8 mouse cellular contexts compared by ENCODE assay signal in genomic region chr7:19359892-19360641, GRCm38 (mm10). TPM values are rescaled to one million over a fixed set of nuclear protein-coding genes. Genes with fewer than 3 reads are reported as not detected.
A peak's percentile ranks its signal among the peaks of the same experiment; 100 is the strongest.
DNase-seq lines count a peak whose midpoint lies in the region; ATAC-seq and TF ChIP-seq lines count a peak whose summit lies in the region.

No protein-coding gene starts in this region.

- in situ Hi-C loops in ES-E14 (cut with MboI; ENCODE audit: low sequenced_read_pairs in 2 of 2, unreplicated experiment in 2 of 2): no loop called here

- peak overlapping the region; percentile 28 for H3K27ac ChIP-seq in ES-E14 (ENCODE audit: insufficient read depth, low read depth, low read length, poor library complexity, severe bottlenecking)
- H3K27ac ChIP-seq in forebrain, embryonic 10.5 days: peak overlapping the region; percentile 92
- peak overlapping the region; percentile 46 to 92 for H3K27ac ChIP-seq in heart, embryonic 14.5 days (replicated peaks in 1 of 2; ENCODE audit: control insufficient read depth in 1 of 2, insufficient read depth in 1 of 2, low read depth in 2 of 2, low read length in 2 of 2)
- H3K27ac ChIP-seq in kidney, postnatal 0 days: peak overlapping the region; percentile 36; the same call in 1 of the 2 replicates
- H3K27ac ChIP-seq in liver, embryonic 14.5 days: peak overlapping the region; percentile 62
- no peak overlapping the region for H3K27ac ChIP-seq in neural tube, embryonic 13.5 days (replicated peaks)
- no peak overlapping the region for H3K27ac ChIP-seq in thymus, adult 2 months (ENCODE audit: control insufficient read depth, insufficient read depth, low read length)

- TF ChIP-seq CTCF in kidney, postnatal 0 days (IDR thresholded peaks at IDR 0.05; ENCODE audit: low read depth): no peak
- no peak for TF ChIP-seq CTCF in liver, embryonic 14.5 days (IDR thresholded peaks at IDR 0.05; ENCODE audit: low read depth)
- TF ChIP-seq CTCF in thymus, adult 2 months (IDR thresholded peaks at IDR 0.05; ENCODE audit: borderline replicate concordance, control insufficient read depth, extremely low read depth, insufficient read depth, low read length, poor library complexity): no peak

- H3K36me3 ChIP-seq in ES-E14 (ENCODE audit: control insufficient read depth, insufficient read depth, low read length, poor library complexity, severe bottlenecking): peaks cover 18% of the 10 kb centered on the region
- H3K36me3 ChIP-seq in forebrain, embryonic 10.5 days (replicated peaks): peaks cover 30% of the 10 kb centered on the region
- H3K36me3 ChIP-seq in heart, embryonic 14.5 days (ENCODE audit: control insufficient read depth, insufficient read depth, low read length): peaks cover 26% of the 10 kb centered on the region
- H3K36me3 ChIP-seq in kidney, postnatal 0 days (ENCODE audit: insufficient read depth, low read length): 0 out of 2 replicates have a peak, but pooled peaks cover 2% of the 10 kb centered on the region
- peaks cover 5% of the 10 kb centered on the region; the same call in 1 of the 2 replicates for H3K36me3 ChIP-seq in liver, embryonic 14.5 days (replicated peaks; ENCODE audit: control insufficient read depth, insufficient read depth, low read depth)
- peaks cover 26% of the 10 kb centered on the region for H3K36me3 ChIP-seq in neural tube, embryonic 13.5 days
- no peaks in the 10 kb centered on the region for H3K36me3 ChIP-seq in thymus, adult 2 months (ENCODE audit: control insufficient read depth, insufficient read depth, low read length)

- TF ChIP-seq EP300 in liver, embryonic 14.5 days (IDR thresholded peaks at IDR 0.05; ENCODE audit: low read depth): no peak

- no peak for TF ChIP-seq POLR2A in thymus, adult 2 months (IDR thresholded peaks at IDR 0.05; ENCODE audit: control insufficient read depth, extremely low read depth, insufficient read depth, low read length, poor library complexity)

- peak; percentile 52 for ATAC-seq in heart, embryonic 14.5 days (ENCODE audit: insufficient number of reproducible peaks, insufficient read depth, low FRiP score, low read depth)
- peak; percentile 64 for ATAC-seq in kidney, postnatal 0 days (replicated peaks; ENCODE audit: low FRiP score, low read depth)
- ATAC-seq in liver, embryonic 14.5 days (ENCODE audit: insufficient read depth): peak; percentile 74
- peak; percentile 78 for ATAC-seq in neural tube, embryonic 13.5 days (ENCODE audit: low read depth)

- DNase-seq in ES-E14 (ENCODE audit: low read depth, low spot score): peak; percentile 93
- DNase-seq in c-Kit-positive CD71-negative TER-119-negative erythroid progenitor cells, embryonic 14.5 days (ENCODE audit: low read depth): peak; percentile 81
- peak; percentile 84 for DNase-seq in forebrain, embryonic 10.5 days (ENCODE audit: extremely low spot score, low spot score)
- DNase-seq in kidney, postnatal 0 days (ENCODE audit: low spot score): peak; percentile 91
- DNase-seq in liver, embryonic 14.5 days (ENCODE audit: low read depth in 3 of 3, low spot score in 3 of 3): peak; percentile 68 to 77 (median 74)
- peak; percentile 59 for DNase-seq in thymus, adult 2 months

- WGBS in forebrain, embryonic 10.5 days: under 1% methylated on average over 45 of the region's 45 CpGs
- under 1% methylated on average over 45 of the region's 45 CpGs for WGBS in heart, embryonic 14.5 days
- WGBS in kidney, postnatal 0 days: under 1% methylated on average over 45 of the region's 45 CpGs
- WGBS in liver, embryonic 14.5 days (ENCODE audit: insufficient replicate concordance): under 1% methylated on average over 45 of the region's 45 CpGs
- under 1% methylated on average over 45 of the region's 45 CpGs for WGBS in neural tube, embryonic 13.5 days
- WGBS in thymus, adult 2 months: 1% methylated on average over 45 of the region's 45 CpGs

- H3K27me3 ChIP-seq in forebrain, embryonic 10.5 days (ENCODE audit: poor library complexity, severe bottlenecking): peaks cover 18% of the 10 kb centered on the region
- no peaks in the 10 kb centered on the region for H3K27me3 ChIP-seq in heart, embryonic 14.5 days (ENCODE audit: control insufficient read depth, insufficient read depth, low read length)
- H3K27me3 ChIP-seq in kidney, postnatal 0 days (ENCODE audit: insufficient read depth, low read length): no peaks in the 10 kb centered on the region
- no peaks in the 10 kb centered on the region for H3K27me3 ChIP-seq in liver, embryonic 14.5 days (ENCODE audit: control insufficient read depth, insufficient read depth, low read length)
- H3K27me3 ChIP-seq in neural tube, embryonic 13.5 days: peaks cover 11% of the 10 kb centered on the region; the same call in 1 of the 2 replicates
- no peaks in the 10 kb centered on the region; the same call in 1 of the 2 replicates for H3K27me3 ChIP-seq in thymus, adult 2 months (ENCODE audit: control insufficient read depth, insufficient read depth, low read length)

- H3K4me3 ChIP-seq in ES-E14 (ENCODE audit: insufficient read depth in 1 of 2, low read depth in 1 of 2, low read length in 2 of 2, poor library complexity in 1 of 2, severe bottlenecking in 1 of 2): peak overlapping the region; percentile 80 to 95
- H3K4me3 ChIP-seq in forebrain, embryonic 10.5 days: peak overlapping the region; percentile 88
- peak overlapping the region; percentile 56 to 65 for H3K4me3 ChIP-seq in heart, embryonic 14.5 days (ENCODE audit: control insufficient read depth in 1 of 2, insufficient read depth in 1 of 2, low read depth in 1 of 2, low read length in 2 of 2)
- peak overlapping the region; percentile 74 for H3K4me3 ChIP-seq in kidney, postnatal 0 days (replicated peaks; ENCODE audit: low read depth, low read length)
- H3K4me3 ChIP-seq in liver, embryonic 14.5 days (ENCODE audit: insufficient read depth in 1 of 2, low read depth in 2 of 2, low read length in 2 of 2): peak overlapping the region; percentile 71 to 76
- H3K4me3 ChIP-seq in neural tube, embryonic 13.5 days: peak overlapping the region; percentile 72
- peak overlapping the region; percentile 40 for H3K4me3 ChIP-seq in thymus, adult 2 months (ENCODE audit: control insufficient read depth, insufficient read depth, low read length)

- peak overlapping the region; percentile 80 for H3K4me2 ChIP-seq in heart, embryonic 14.5 days (ENCODE audit: low read length)
- peak overlapping the region; percentile 99 for H3K4me2 ChIP-seq in kidney, postnatal 0 days (ENCODE audit: low read length)
- peak overlapping the region; percentile 100 for H3K4me2 ChIP-seq in liver, embryonic 14.5 days (ENCODE audit: low read depth)
- peak overlapping the region; percentile 95 for H3K4me2 ChIP-seq in neural tube, embryonic 13.5 days

- no peaks in the 10 kb centered on the region for H3K9me3 ChIP-seq in ES-E14 (ENCODE audit: control insufficient read depth, insufficient read depth, low read depth, low read length)
- no peaks in the 10 kb centered on the region for H3K9me3 ChIP-seq in forebrain, embryonic 10.5 days
- no peaks in the 10 kb centered on the region for H3K9me3 ChIP-seq in heart, embryonic 14.5 days (ENCODE audit: control insufficient read depth, low read length)
- H3K9me3 ChIP-seq in kidney, postnatal 0 days (replicated peaks; ENCODE audit: low read length): no peaks in the 10 kb centered on the region
- H3K9me3 ChIP-seq in liver, embryonic 14.5 days (ENCODE audit: control insufficient read depth, low read length): no peaks in the 10 kb centered on the region
- no peaks in the 10 kb centered on the region for H3K9me3 ChIP-seq in neural tube, embryonic 13.5 days

- H3K9ac ChIP-seq in ES-E14 (ENCODE audit: insufficient read depth, low read depth, low read length, poor library complexity, severe bottlenecking): peak overlapping the region; percentile 78
- peak overlapping the region; percentile 74 for H3K9ac ChIP-seq in heart, embryonic 14.5 days (ENCODE audit: low read length)
- H3K9ac ChIP-seq in kidney, postnatal 0 days (ENCODE audit: low read depth, low read length): peak overlapping the region; percentile 75; the same call in 1 of the 2 replicates
- peak overlapping the region; percentile 64 for H3K9ac ChIP-seq in liver, embryonic 14.5 days (replicated peaks)
- peak overlapping the region; percentile 83 for H3K9ac ChIP-seq in neural tube, embryonic 13.5 days

- peaks cover 2 to 21% of the 10 kb centered on the region in 2 experiments; a peak in 3 of 4 replicates for H3K4me1 ChIP-seq in ES-E14 (ENCODE audit: control insufficient read depth in 2 of 2, insufficient read depth in 2 of 2, low read length in 2 of 2, poor library complexity in 1 of 2)
- peaks cover 56% of the 10 kb centered on the region for H3K4me1 ChIP-seq in forebrain, embryonic 10.5 days
- H3K4me1 ChIP-seq in heart, embryonic 14.5 days (ENCODE audit: control insufficient read depth in 2 of 2, insufficient read depth in 2 of 2, low read length in 2 of 2): peaks cover 24 to 43% of the 10 kb centered on the region in 2 experiments
- H3K4me1 ChIP-seq in kidney, postnatal 0 days (replicated peaks; ENCODE audit: insufficient read depth, low read length): 0 out of 2 replicates have a peak, but pooled peaks cover 17% of the 10 kb centered on the region
- peaks cover 19 to 27% of the 10 kb centered on the region in 2 experiments for H3K4me1 ChIP-seq in liver, embryonic 14.5 days (replicated peaks; ENCODE audit: control insufficient read depth in 2 of 2, insufficient read depth in 2 of 2, low read length in 1 of 2)
- peaks cover 41% of the 10 kb centered on the region for H3K4me1 ChIP-seq in neural tube, embryonic 13.5 days (replicated peaks)
- H3K4me1 ChIP-seq in thymus, adult 2 months (replicated peaks; ENCODE audit: control insufficient read depth, insufficient read depth, low read length): peaks cover 22% of the 10 kb centered on the region

RNA-seq across cellular contexts. Expression of gene Ppp1r13l, which starts 0.5 kb away (rescaled TPM):
- total RNA-seq in ES-E14 (2012; rRNA removed): 5.3 and 7.4 TPM in 2 replicates
- 5.4 and 6.3 TPM in 2 replicates for polyA plus RNA-seq in forebrain, embryonic 10.5 days (2016; fragmentation: Nextera tagmentation; extraction: Ambion mirVana)
- polyA plus RNA-seq in heart, embryonic 14.5 days (2014; fragmentation: Nextera tagmentation; extraction: Ambion mirVana): 15.2 and 15.4 TPM in 2 replicates
- polyA plus RNA-seq in kidney, postnatal 0 days (2015; fragmentation: Nextera tagmentation; extraction: Ambion mirVana): 3.0 and 4.0 TPM in 2 replicates
- 2.3 TPM in 2 replicates for polyA plus RNA-seq in liver, embryonic 14.5 days (2012; rRNA removed)
- polyA plus RNA-seq in liver, embryonic 14.5 days (2014; fragmentation: Nextera tagmentation; extraction: Ambion mirVana): 0.65 and 1.0 TPM in 2 replicates
- polyA plus RNA-seq in neural tube, embryonic 13.5 days (2015; fragmentation: Nextera tagmentation; extraction: Ambion mirVana): 1.2 and 3.4 TPM in 2 replicates
- 13.6 and 14.2 TPM in 2 replicates for polyA plus RNA-seq in thymus, adult 2 months (2012; rRNA removed)

RNA-seq across cellular contexts. Expression of gene Cd3eap, which starts 0.8 kb away (rescaled TPM):
- total RNA-seq in ES-E14 (2012; rRNA removed): 18.3 and 26.7 TPM in 2 replicates
- 30.9 and 32.2 TPM in 2 replicates for polyA plus RNA-seq in forebrain, embryonic 10.5 days (2016; fragmentation: Nextera tagmentation; extraction: Ambion mirVana)
- polyA plus RNA-seq in heart, embryonic 14.5 days (2014; fragmentation: Nextera tagmentation; extraction: Ambion mirVana): 12.7 and 15.7 TPM in 2 replicates
- polyA plus RNA-seq in kidney, postnatal 0 days (2015; fragmentation: Nextera tagmentation; extraction: Ambion mirVana): 16.7 and 17.7 TPM in 2 replicates
- polyA plus RNA-seq in liver, embryonic 14.5 days (2012; rRNA removed): 4.5 and 6.7 TPM in 2 replicates
- 7.2 and 7.8 TPM in 2 replicates for polyA plus RNA-seq in liver, embryonic 14.5 days (2014; fragmentation: Nextera tagmentation; extraction: Ambion mirVana)
- 19.8 and 21.1 TPM in 2 replicates for polyA plus RNA-seq in neural tube, embryonic 13.5 days (2015; fragmentation: Nextera tagmentation; extraction: Ambion mirVana)
- polyA plus RNA-seq in thymus, adult 2 months (2012; rRNA removed): 7.5 and 8.0 TPM in 2 replicates

RNA-seq across cellular contexts. Expression of gene Ercc1, which starts 15.5 kb away (rescaled TPM):
- 48.0 and 53.2 TPM in 2 replicates for total RNA-seq in ES-E14 (2012; rRNA removed)
- 95.3 and 96.1 TPM in 2 replicates for polyA plus RNA-seq in forebrain, embryonic 10.5 days (2016; fragmentation: Nextera tagmentation; extraction: Ambion mirVana)
- polyA plus RNA-seq in heart, embryonic 14.5 days (2014; fragmentation: Nextera tagmentation; extraction: Ambion mirVana): 60.0 and 68.7 TPM in 2 replicates
- 68.4 and 68.8 TPM in 2 replicates for polyA plus RNA-seq in kidney, postnatal 0 days (2015; fragmentation: Nextera tagmentation; extraction: Ambion mirVana)
- polyA plus RNA-seq in liver, embryonic 14.5 days (2012; rRNA removed): 8.5 and 9.8 TPM in 2 replicates
- polyA plus RNA-seq in liver, embryonic 14.5 days (2014; fragmentation: Nextera tagmentation; extraction: Ambion mirVana): 15.7 and 19.2 TPM in 2 replicates
- polyA plus RNA-seq in neural tube, embryonic 13.5 days (2015; fragmentation: Nextera tagmentation; extraction: Ambion mirVana): 90.7 and 96.1 TPM in 2 replicates
- polyA plus RNA-seq in thymus, adult 2 months (2012; rRNA removed): 62.3 and 63.6 TPM in 2 replicates

RNA-seq across cellular contexts. Expression of gene Ercc2, which starts 21.7 kb away (rescaled TPM):
- total RNA-seq in ES-E14 (2012; rRNA removed): 38.8 and 62.6 TPM in 2 replicates
- 26.9 and 28.7 TPM in 2 replicates for polyA plus RNA-seq in forebrain, embryonic 10.5 days (2016; fragmentation: Nextera tagmentation; extraction: Ambion mirVana)
- polyA plus RNA-seq in heart, embryonic 14.5 days (2014; fragmentation: Nextera tagmentation; extraction: Ambion mirVana): 4.8 and 6.6 TPM in 2 replicates
- 11.0 and 11.5 TPM in 2 replicates for polyA plus RNA-seq in kidney, postnatal 0 days (2015; fragmentation: Nextera tagmentation; extraction: Ambion mirVana)
- polyA plus RNA-seq in liver, embryonic 14.5 days (2012; rRNA removed): 11.7 and 12.3 TPM in 2 replicates
- 4.6 and 5.5 TPM in 2 replicates for polyA plus RNA-seq in liver, embryonic 14.5 days (2014; fragmentation: Nextera tagmentation; extraction: Ambion mirVana)
- 18.6 and 20.5 TPM in 2 replicates for polyA plus RNA-seq in neural tube, embryonic 13.5 days (2015; fragmentation: Nextera tagmentation; extraction: Ambion mirVana)
- 134 and 137 TPM in 2 replicates for polyA plus RNA-seq in thymus, adult 2 months (2012; rRNA removed)

RNA-seq across cellular contexts. Expression of gene Klc3, which starts 43.8 kb away (rescaled TPM):
- total RNA-seq in ES-E14 (2012; rRNA removed): 10.1 and 19.5 TPM in 2 replicates
- 3.6 and 4.8 TPM in 2 replicates for polyA plus RNA-seq in forebrain, embryonic 10.5 days (2016; fragmentation: Nextera tagmentation; extraction: Ambion mirVana)
- polyA plus RNA-seq in heart, embryonic 14.5 days (2014; fragmentation: Nextera tagmentation; extraction: Ambion mirVana): 1.8 and 1.9 TPM in 2 replicates
- polyA plus RNA-seq in kidney, postnatal 0 days (2015; fragmentation: Nextera tagmentation; extraction: Ambion mirVana): 6.7 and 8.2 TPM in 2 replicates
- polyA plus RNA-seq in liver, embryonic 14.5 days (2012; rRNA removed): 0.18 and 0.21 TPM in 2 replicates
- polyA plus RNA-seq in liver, embryonic 14.5 days (2014; fragmentation: Nextera tagmentation; extraction: Ambion mirVana): 0.13 and 0.58 TPM in 2 replicates
- 4.0 and 5.3 TPM in 2 replicates for polyA plus RNA-seq in neural tube, embryonic 13.5 days (2015; fragmentation: Nextera tagmentation; extraction: Ambion mirVana)
- 73.1 and 87.0 TPM in 2 replicates for polyA plus RNA-seq in thymus, adult 2 months (2012; rRNA removed)

Comparison
In these comparisons a context has a peak if more than half of its experiments do, and no peak if none do; other contexts are left out.
1. H3K27ac ChIP-seq: peak in ES-E14 (single experiment), forebrain, embryonic 10.5 days (single experiment), heart, embryonic 14.5 days (2 of 2), kidney, postnatal 0 days (single experiment) and liver, embryonic 14.5 days (single experiment); none in neural tube, embryonic 13.5 days (single experiment) and thymus, adult 2 months (single experiment).
2. Peak in every context shown above with its lines, with median percentiles within 50 percentile points of each other: DNase-seq, H3K4me3 ChIP-seq, H3K9ac ChIP-seq, ATAC-seq and H3K4me2 ChIP-seq.